8 mouse cellular contexts compared by ENCODE assay signal in genomic region chr6:39528671-39529535, GRCm38 (mm10). TPM values are rescaled to one million over a fixed set of nuclear protein-coding genes. Genes with fewer than 3 reads are reported as not detected.
A peak's percentile ranks its signal among the peaks of the same experiment; 100 is the strongest.
DNase-seq lines count a peak whose midpoint lies in the region; ATAC-seq and TF ChIP-seq lines count a peak whose summit lies in the region.

No protein-coding gene starts in this region.

- no peak for TF ChIP-seq POLR2A in cortical plate, adult 2 months (IDR thresholded peaks at IDR 0.05; ENCODE audit: extremely low read depth, insufficient read depth, low read length)

- no peak for TF ChIP-seq CTCF in cortical plate, adult 2 months (IDR thresholded peaks at IDR 0.05; ENCODE audit: extremely low read depth, insufficient read depth, low read length)
- TF ChIP-seq CTCF in left cerebral cortex, adult 2 months (IDR thresholded peaks at IDR 0.05) = no peak

- DNase-seq in brain, embryonic 18.5 days (ENCODE audit: low read depth, low spot score) = peak; percentile 64
- peak; percentile 88 for DNase-seq in gastrocnemius, postnatal 14 days
- DNase-seq in left cerebral cortex, adult 2 months (ENCODE audit: extremely low spot score in 1 of 2, low spot score in 2 of 2) = peak; percentile 57 to 74
- no peak for DNase-seq in spleen, postnatal 4 days (ENCODE audit: low spot score in 2 of 2)

- H3K36me3 ChIP-seq in hindbrain, embryonic 16.5 days (ENCODE audit: control insufficient read depth, insufficient read depth, low read length) = no peaks in the 10 kb centered on the region
- H3K36me3 ChIP-seq in midbrain, embryonic 16.5 days (ENCODE audit: control insufficient read depth, insufficient read depth, low read length) = no peaks in the 10 kb centered on the region

- no peak overlapping the region for H3K4me3 ChIP-seq in cortical plate, adult 2 months (ENCODE audit: insufficient read depth, low read length)
- no peak overlapping the region for H3K4me3 ChIP-seq in hindbrain, embryonic 16.5 days (ENCODE audit: low read length)
- peak overlapping the region; percentile 27 for H3K4me3 ChIP-seq in left cerebral cortex, adult 2 months
- no peak overlapping the region for H3K4me3 ChIP-seq in midbrain, embryonic 16.5 days (ENCODE audit: low read depth, low read length)

- peak overlapping the region; percentile 30 for H3K4me2 ChIP-seq in hindbrain, embryonic 16.5 days (ENCODE audit: low read length)
- H3K4me2 ChIP-seq in midbrain, embryonic 16.5 days (ENCODE audit: low read length) = peak overlapping the region; percentile 10; the same call in 1 of the 2 replicates

- peak; percentile 94 for ATAC-seq in hindbrain, embryonic 16.5 days
- peak; percentile 89 for ATAC-seq in midbrain, embryonic 16.5 days
- no peak for ATAC-seq in activated CD4-positive, CD25-positive, alpha-beta regulatory T cell, adult 4 months

- H3K4me1 ChIP-seq in cortical plate, adult 2 months (ENCODE audit: control insufficient read depth, insufficient read depth, low read length) = peaks cover 8% of the 10 kb centered on the region
- H3K4me1 ChIP-seq in hindbrain, embryonic 16.5 days (ENCODE audit: control insufficient read depth, insufficient read depth, low read depth, low read length) = peaks cover 18% of the 10 kb centered on the region; the same call in 1 of the 2 replicates
- H3K4me1 ChIP-seq in midbrain, embryonic 16.5 days (ENCODE audit: control insufficient read depth, insufficient read depth, low read length) = peaks cover 23% of the 10 kb centered on the region; the same call in 1 of the 2 replicates

- no peaks in the 10 kb centered on the region for H3K27me3 ChIP-seq in hindbrain, embryonic 16.5 days (replicated peaks; ENCODE audit: control insufficient read depth, insufficient read depth, low read length)
- H3K27me3 ChIP-seq in midbrain, embryonic 16.5 days (ENCODE audit: control insufficient read depth, insufficient read depth, low read depth, low read length) = no peaks in the 10 kb centered on the region

- H3K9me3 ChIP-seq in hindbrain, embryonic 16.5 days (ENCODE audit: control insufficient read depth, low read length) = no peaks in the 10 kb centered on the region
- no peaks in the 10 kb centered on the region for H3K9me3 ChIP-seq in midbrain, embryonic 16.5 days (replicated peaks; ENCODE audit: control insufficient read depth, low read length, poor library complexity, severe bottlenecking)

- intact Hi-C loops in gastrocnemius, postnatal 14 days (cut with DNase I; ENCODE audit: low total_unique reads) = no loop called here
- intact Hi-C loops in left cerebral cortex, adult 2 months (cut with DNase I) = loop anchor here (2.0 kb wide), 1 partner anchor 14 kb away; no protein-coding TSS in a partner anchor

- WGBS in hindbrain, embryonic 16.5 days = 29% methylated on average over 12 of the region's 12 CpGs
- 37% methylated on average over 12 of the region's 12 CpGs for WGBS in midbrain, embryonic 16.5 days

- H3K27ac ChIP-seq in cortical plate, adult 2 months (ENCODE audit: insufficient read depth, low read length) = peak overlapping the region; percentile 77
- H3K27ac ChIP-seq in hindbrain, embryonic 16.5 days (ENCODE audit: low read depth, low read length) = peak overlapping the region; percentile 60
- H3K27ac ChIP-seq in left cerebral cortex, adult 2 months = peak overlapping the region; percentile 80
- H3K27ac ChIP-seq in midbrain, embryonic 16.5 days (ENCODE audit: low read length) = peak overlapping the region; percentile 81

- no peak overlapping the region for H3K9ac ChIP-seq in hindbrain, embryonic 16.5 days (ENCODE audit: low read depth, low read length)
- no peak overlapping the region for H3K9ac ChIP-seq in midbrain, embryonic 16.5 days (ENCODE audit: low read depth, low read length)

RNA-seq across cellular contexts. Expression of gene Dennd2a, which starts 28.8 kb away (rescaled TPM):
- 13.1 and 14.0 TPM in 2 replicates for polyA plus RNA-seq in cortical plate, adult 2 months (2012; rRNA removed)
- 10 to 100 TPM in 1 of 2 experiments, 1 to 10 TPM in 1; 8.2 to 10.9 TPM for total RNA-seq in gastrocnemius, postnatal 14 days (2021)
- 12.8 and 17.6 TPM in 2 replicates for polyA plus RNA-seq in hindbrain, embryonic 16.5 days (2015; fragmentation: Nextera tagmentation; extraction: Ambion mirVana)
- total RNA-seq in left cerebral cortex, adult 2 months (2021) = 10 to 100 TPM; 23.2 to 25.3 TPM
- polyA plus RNA-seq in midbrain, embryonic 16.5 days (2015; fragmentation: Nextera tagmentation; extraction: Ambion mirVana) = 15.6 and 17.0 TPM in 2 replicates
- polyA plus RNA-seq in activated CD4-positive, CD25-positive, alpha-beta regulatory T cell, adult 4 months (2017; shearing (Covaris generic)) = 1 to 10 TPM in 1 of 2 experiments, not detected in 1; 1.3 TPM

RNA-seq across cellular contexts. Expression of gene Adck2, which starts 44.8 kb away (rescaled TPM):
- 26.2 and 26.4 TPM in 2 replicates for polyA plus RNA-seq in cortical plate, adult 2 months (2012; rRNA removed)
- total RNA-seq in gastrocnemius, postnatal 14 days (2021) = 1 to 10 TPM; 7.0 to 7.7 TPM
- polyA plus RNA-seq in hindbrain, embryonic 16.5 days (2015; fragmentation: Nextera tagmentation; extraction: Ambion mirVana) = 42.6 and 47.9 TPM in 2 replicates
- 10 to 100 TPM; 26.6 to 29.1 TPM for total RNA-seq in left cerebral cortex, adult 2 months (2021)
- 47.2 and 50.3 TPM in 2 replicates for polyA plus RNA-seq in midbrain, embryonic 16.5 days (2015; fragmentation: Nextera tagmentation; extraction: Ambion mirVana)
- 10 to 100 TPM; 21.6 to 27.7 TPM for polyA plus RNA-seq in activated CD4-positive, CD25-positive, alpha-beta regulatory T cell, adult 4 months (2017; shearing (Covaris generic))

RNA-seq across cellular contexts. Expression of gene Gm42420, which starts 56.6 kb away (rescaled TPM):
- polyA plus RNA-seq in cortical plate, adult 2 months (2012; rRNA removed) = 0.81 and 1.9 TPM in 2 replicates
- total RNA-seq in gastrocnemius, postnatal 14 days (2021) = not detected
- 1.6 and 1.9 TPM in 2 replicates for polyA plus RNA-seq in hindbrain, embryonic 16.5 days (2015; fragmentation: Nextera tagmentation; extraction: Ambion mirVana)
- under 1 TPM in 1 of 2 experiments, not detected in 1; 0.79 TPM for total RNA-seq in left cerebral cortex, adult 2 months (2021)
- polyA plus RNA-seq in midbrain, embryonic 16.5 days (2015; fragmentation: Nextera tagmentation; extraction: Ambion mirVana) = 0.70 and 2.1 TPM in 2 replicates
- 1 to 10 TPM in 1 of 2 experiments, not detected in 1; 2.4 TPM for polyA plus RNA-seq in activated CD4-positive, CD25-positive, alpha-beta regulatory T cell, adult 4 months (2017; shearing (Covaris generic))

Comparison
In these comparisons a context has a peak if more than half of its experiments do, and no peak if none do; other contexts are left out.
1. DNase-seq: peak in brain, embryonic 18.5 days (single experiment), gastrocnemius, postnatal 14 days (single experiment) and left cerebral cortex, adult 2 months (2 of 2); none in spleen, postnatal 4 days (0 of 2).
2. Peak in every context shown above with its lines, with median percentiles within 50 percentile points of each other: H3K27ac ChIP-seq.